Mouse (Mus musculus): Measurements from ENCODE around the gene Olfr1324. TPM values are rescaled to one million over a fixed set of nuclear protein-coding genes. Genes with fewer than 3 reads are reported as not detected.
"Not testable (repeated sequence)": the region's sequence is repeated elsewhere in the genome, so short reads cannot be mapped to it uniquely, and the experiment has no call there.

Gene Olfr1324
- polyA plus RNA-seq (2016; fragmentation: Nextera tagmentation; extraction: Ambion mirVana), result not detected in 2 replicates

- Histone ChIP-seq H3K27ac (replicated peaks) (no peak within 1 kb of the TSS), H3K4me2 (replicated peaks) (no peak within 1 kb of the TSS), H3K4me3 (no peak within 1 kb of the TSS), H3K9me3 (no peaks in the 10 kb centered on the region), H3K36me3 (no peaks in the 10 kb centered on the region), H3K27me3 (no peaks in the 10 kb centered on the region), H3K4me1 (no peaks in the 10 kb centered on the region), H3K9ac (replicated peaks) (no peak within 1 kb of the TSS)
- 86% methylated on average over 1 of the region's 1 CpGs for WGBS
- ATAC-seq (ENCODE audit: low FRiP score, low read depth), result no peak
Measured at GRCm38 (mm10) chrX:50428398-50428797, at the start of gene Olfr1324. Olfr1324 (minus strand) TSS chrX:50428498.

- not testable (repeated sequence) for H3K9me3 ChIP-seq; H3K4me2 ChIP-seq (replicated peaks); H3K4me1 ChIP-seq; H3K27me3 ChIP-seq; ATAC-seq (ENCODE audit: low FRiP score, low read depth); H3K4me3 ChIP-seq; H3K36me3 ChIP-seq; H3K9ac ChIP-seq (replicated peaks); H3K27ac ChIP-seq (replicated peaks)
- WGBS, result 81% methylated on average over 6 of the region's 6 CpGs
Measured at GRCm38 (mm10) chrX:50470341-50470740, 42.0 kb upstream of the Olfr1324 start.

GRCm38 (mm10) chrX:50456136-50456535 lies 27.8 kb upstream of the Olfr1324 start:
- no peak for ATAC-seq (ENCODE audit: low FRiP score, low read depth)
- Histone ChIP-seq H3K9ac (replicated peaks) (no peak overlapping the region), H3K9me3 (no peaks in the 10 kb centered on the region), H3K4me2 (replicated peaks) (no peak overlapping the region), H3K4me3 (no peak overlapping the region), H3K36me3 (no peaks in the 10 kb centered on the region), H3K4me1 (no peaks in the 10 kb centered on the region), H3K27me3 (no peaks in the 10 kb centered on the region), H3K27ac (replicated peaks) (no peak overlapping the region)
- 18% methylated on average over 1 of the region's 1 CpGs for WGBS

GRCm38 (mm10) chrX:50443352-50443751 lies 15.1 kb upstream of the Olfr1324 start:
- no peaks in the 10 kb centered on the region for H3K9me3 ChIP-seq
- no peak overlapping the region for H3K27ac ChIP-seq (replicated peaks)
- H3K4me2 ChIP-seq (replicated peaks), result no peak overlapping the region
- no peak overlapping the region for H3K4me3 ChIP-seq
- H3K9ac ChIP-seq (replicated peaks), result no peak overlapping the region
- H3K4me1 ChIP-seq, result no peaks in the 10 kb centered on the region
- ATAC-seq (ENCODE audit: low FRiP score, low read depth), result no peak
- no peaks in the 10 kb centered on the region for H3K36me3 ChIP-seq
- WGBS, result 81% methylated on average over 1 of the region's 1 CpGs
- no peaks in the 10 kb centered on the region for H3K27me3 ChIP-seq

GRCm38 (mm10) chrX:50442696-50443095 lies 14.4 kb upstream of the Olfr1324 start:
- Histone ChIP-seq H3K36me3 (no peaks in the 10 kb centered on the region), H3K27me3 (no peaks in the 10 kb centered on the region), H3K9me3 (no peaks in the 10 kb centered on the region), H3K27ac (replicated peaks) (no peak overlapping the region), H3K9ac (replicated peaks) (no peak overlapping the region), H3K4me1 (no peaks in the 10 kb centered on the region), H3K4me3 (no peak overlapping the region), H3K4me2 (replicated peaks) (no peak overlapping the region)
- no peak for ATAC-seq (ENCODE audit: low FRiP score, low read depth)
- WGBS, result 92% methylated on average over 1 of the region's 1 CpGs

- H3K9me3 ChIP-seq, result no peaks in the 10 kb centered on the region
- no peak overlapping the region for H3K4me2 ChIP-seq (replicated peaks)
- no peak for ATAC-seq (ENCODE audit: low FRiP score, low read depth)
- WGBS, result 83% methylated on average over 2 of the region's 2 CpGs
- H3K36me3 ChIP-seq, result no peaks in the 10 kb centered on the region
- H3K27ac ChIP-seq (replicated peaks), result no peak overlapping the region
- no peaks in the 10 kb centered on the region for H3K4me1 ChIP-seq
- no peak overlapping the region for H3K9ac ChIP-seq (replicated peaks)
- H3K27me3 ChIP-seq, result no peaks in the 10 kb centered on the region
- no peak overlapping the region for H3K4me3 ChIP-seq
Measured at GRCm38 (mm10) chrX:50432499-50432898, 4.2 kb upstream of the Olfr1324 start.

- ATAC-seq (ENCODE audit: low FRiP score, low read depth), result no peak
- no peak overlapping the region for H3K27ac ChIP-seq (replicated peaks)
- no peaks in the 10 kb centered on the region for H3K36me3 ChIP-seq
- WGBS, result 72% methylated on average over 2 of the region's 2 CpGs
- no peak overlapping the region for H3K9ac ChIP-seq (replicated peaks)
- no peaks in the 10 kb centered on the region for H3K27me3 ChIP-seq
- H3K4me1 ChIP-seq, result no peaks in the 10 kb centered on the region
- H3K4me2 ChIP-seq (replicated peaks), result no peak overlapping the region
- H3K4me3 ChIP-seq, result no peak overlapping the region
- no peaks in the 10 kb centered on the region for H3K9me3 ChIP-seq
Measured at GRCm38 (mm10) chrX:50427712-50428328, 478 bp downstream of the Olfr1324 start.

- no peak for ATAC-seq (ENCODE audit: low FRiP score, low read depth)
- Histone ChIP-seq H3K36me3 (no peaks in the 10 kb centered on the region), H3K9me3 (no peaks in the 10 kb centered on the region), H3K4me1 (no peaks in the 10 kb centered on the region), H3K27ac (replicated peaks) (no peak overlapping the region), H3K9ac (replicated peaks) (no peak overlapping the region), H3K27me3 (no peaks in the 10 kb centered on the region), H3K4me3 (no peak overlapping the region), H3K4me2 (replicated peaks) (no peak overlapping the region)
- 89% methylated on average over 3 of the region's 3 CpGs for WGBS
Measured at GRCm38 (mm10) chrX:50425899-50426436, 2.3 kb downstream of the Olfr1324 start.

- not testable (repeated sequence) for H3K27me3 ChIP-seq; H3K4me2 ChIP-seq (replicated peaks); H3K4me3 ChIP-seq; H3K4me1 ChIP-seq; H3K27ac ChIP-seq (replicated peaks); H3K36me3 ChIP-seq; H3K9ac ChIP-seq (replicated peaks); H3K9me3 ChIP-seq; ATAC-seq (ENCODE audit: low FRiP score, low read depth)
- 84% methylated on average over 8 of the region's 8 CpGs for WGBS
Measured at GRCm38 (mm10) chrX:50410361-50410760, 17.9 kb downstream of the Olfr1324 start.

GRCm38 (mm10) chrX:50390616-50391015 lies 37.7 kb downstream of the Olfr1324 start:
- H3K27ac ChIP-seq (replicated peaks); H3K4me3 ChIP-seq; H3K4me2 ChIP-seq (replicated peaks); H3K9ac ChIP-seq (replicated peaks); ATAC-seq (ENCODE audit: low FRiP score, low read depth); H3K9me3 ChIP-seq; H3K27me3 ChIP-seq; H3K4me1 ChIP-seq; H3K36me3 ChIP-seq: not testable (repeated sequence)
- 72% methylated on average over 4 of the region's 4 CpGs for WGBS

GRCm38 (mm10) chrX:50374978-50375377 lies 53.3 kb downstream of the Olfr1324 start:
- WGBS, result 77% methylated on average over 1 of the region's 1 CpGs
- Histone ChIP-seq H3K27me3 (no peaks in the 10 kb centered on the region), H3K27ac (replicated peaks) (no peak overlapping the region), H3K9ac (replicated peaks) (no peak overlapping the region), H3K9me3 (0 out of 2 replicates have a peak, but pooled peaks cover 4% of the 10 kb centered on the region), H3K36me3 (no peaks in the 10 kb centered on the region), H3K4me2 (replicated peaks) (no peak overlapping the region), H3K4me3 (no peak overlapping the region), H3K4me1 (no peaks in the 10 kb centered on the region)
- ATAC-seq (ENCODE audit: low FRiP score, low read depth), result no peak

All from midbrain, embryonic 12.5 days (tissue).